Mouse (Mus musculus) right cerebral cortex, adult 2 months (tissue): Measurements from ENCODE around the gene Trp53inp2.

ENCODE experiments used
- DNase-seq, 2 experiments: peaks; one replicate each; pipeline ENCODE4 v3.0.0; 2021 to 2022; ENCODE audit warnings: low spot score in 2 of 2

The Trp53inp2 gene

GRCm38 (mm10) chr2:155380261-155381059, at the start of gene Trp53inp2:
Trp53inp2 (plus strand) TSS chr2:155381059.
- no peak for DNase-seq

- DNase-seq: no peak
Observed at GRCm38 (mm10) chr2:155331351-155331750, 49.5 kb upstream of the Trp53inp2 start.

- no peak for DNase-seq
Observed at GRCm38 (mm10) chr2:155333421-155333820, 47.4 kb upstream of the Trp53inp2 start.

DNA sequence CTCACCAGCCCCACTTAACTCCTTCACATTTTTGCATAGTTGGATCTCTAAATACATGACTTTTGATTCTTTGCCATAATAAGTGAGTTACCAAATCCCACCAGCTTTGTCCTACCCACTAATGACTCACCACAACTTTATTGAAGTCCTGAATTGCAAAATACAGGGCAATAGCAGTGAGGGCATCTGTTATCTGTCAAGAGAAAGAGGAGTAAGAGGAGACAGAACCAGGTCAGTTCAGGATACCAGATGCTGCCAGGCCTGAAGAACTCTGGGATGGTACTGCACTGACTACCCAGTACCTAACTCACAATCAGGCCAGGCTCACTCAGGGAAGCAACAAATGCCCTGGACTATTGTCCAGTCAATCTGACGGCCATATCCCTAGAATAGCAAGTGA, 45.6 kb upstream of the Trp53inp2 start:
- DNase-seq: no peak

DNA sequence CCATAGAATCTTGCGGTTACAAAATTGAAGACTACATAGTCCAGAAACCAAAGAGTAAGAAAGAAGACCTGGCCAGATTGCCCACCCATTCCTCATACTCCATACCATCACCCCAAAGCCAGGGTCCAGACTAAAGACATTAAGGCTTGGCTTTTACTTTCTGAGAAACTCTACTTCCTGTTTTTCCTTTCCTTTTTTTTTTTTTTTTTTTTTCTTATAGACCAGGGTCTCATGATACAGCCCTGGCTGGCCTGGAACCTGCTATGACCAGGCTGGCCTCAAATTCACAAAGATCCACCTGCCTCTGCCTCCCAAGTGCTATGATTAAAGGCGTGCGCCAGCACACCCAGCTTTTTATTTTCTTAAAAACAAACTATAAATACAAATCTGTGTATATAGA, 44.6 kb upstream of the Trp53inp2 start:
- DNase-seq: no peak

- no peak for DNase-seq
Observed at GRCm38 (mm10) chr2:155340166-155340565, 40.7 kb upstream of the Trp53inp2 start.

GRCm38 (mm10) chr2:155346670-155347069, 34.2 kb upstream of the Trp53inp2 start:
- DNase-seq: no peak

DNA sequence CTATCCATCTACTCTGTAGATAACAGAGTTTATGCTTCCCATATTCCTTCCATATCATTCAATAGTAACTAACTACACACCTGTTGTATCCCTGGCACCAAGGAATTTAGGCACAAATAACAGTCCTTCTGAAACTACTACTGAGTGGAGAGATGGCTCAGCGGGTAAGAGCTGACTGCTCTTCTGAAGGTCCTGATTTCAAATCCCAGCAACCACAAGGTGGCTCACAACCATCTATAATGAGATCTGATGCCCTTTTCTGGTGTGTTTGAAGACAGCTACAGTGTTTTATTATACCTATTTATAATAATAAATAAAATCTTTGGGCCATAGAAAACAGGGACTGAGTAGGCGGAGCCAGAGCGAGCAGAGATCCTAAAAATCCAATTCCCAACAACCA, 26.5 kb upstream of the Trp53inp2 start:
- DNase-seq: no peak

- DNase-seq: peak; percentile 97 to 98
Observed at GRCm38 (mm10) chr2:155356971-155357591, 23.8 kb upstream of the Trp53inp2 start, which contains the start of gene Pigu. Pigu (minus strand) TSS chr2:155357430.

- DNase-seq: peak; percentile 25 to 51
Observed at GRCm38 (mm10) chr2:155357686-155358399, 23.0 kb upstream of the Trp53inp2 start.

GRCm38 (mm10) chr2:155367635-155368284, 13.1 kb upstream of the Trp53inp2 start:
- DNase-seq: no peak

- DNase-seq: no peak
Observed at GRCm38 (mm10) chr2:155369333-155369883, 11.5 kb upstream of the Trp53inp2 start.

DNA sequence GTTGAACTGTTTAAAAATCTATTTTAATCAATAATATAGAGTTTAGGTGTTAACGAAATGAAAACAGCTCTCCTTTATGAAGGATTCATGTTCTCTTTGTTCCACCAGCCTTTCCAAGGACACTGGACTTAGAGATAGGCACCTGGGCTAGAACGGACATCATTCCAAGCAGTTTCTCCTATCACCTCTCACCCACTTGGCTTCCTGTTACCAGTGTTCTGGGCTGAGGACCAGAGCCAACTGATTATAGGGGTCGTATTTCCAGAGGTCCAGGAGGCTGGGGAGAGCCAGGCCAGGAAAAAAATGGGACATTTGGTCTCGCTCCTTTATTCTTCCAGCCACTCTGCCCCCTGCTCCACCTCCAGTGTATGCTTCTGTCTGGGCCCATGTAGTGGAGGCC, 8.4 kb upstream of the Trp53inp2 start:
- no peak for DNase-seq

DNA sequence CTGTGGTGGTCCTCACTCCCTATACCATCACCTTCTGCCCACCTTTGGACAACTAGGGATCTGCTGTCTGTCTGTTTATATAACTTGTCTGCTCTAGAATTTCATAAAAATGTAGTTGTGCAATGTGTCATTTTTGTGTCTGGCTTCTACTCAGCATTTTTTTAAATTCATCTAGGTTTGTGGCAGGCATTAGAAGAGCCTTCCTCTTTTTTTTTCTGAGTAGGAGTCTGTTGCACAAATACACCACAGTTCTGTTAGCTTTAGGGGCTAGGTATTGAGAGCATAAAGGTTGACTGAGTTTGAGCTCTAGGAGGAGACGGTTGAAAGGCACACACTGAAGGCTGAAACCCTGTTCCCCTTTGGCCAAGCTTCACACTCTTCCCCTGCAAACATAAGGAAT, 7.6 kb upstream of the Trp53inp2 start:
- DNase-seq: no peak

GRCm38 (mm10) chr2:155373886-155374285, 7.0 kb upstream of the Trp53inp2 start:
- DNase-seq: no peak

DNA sequence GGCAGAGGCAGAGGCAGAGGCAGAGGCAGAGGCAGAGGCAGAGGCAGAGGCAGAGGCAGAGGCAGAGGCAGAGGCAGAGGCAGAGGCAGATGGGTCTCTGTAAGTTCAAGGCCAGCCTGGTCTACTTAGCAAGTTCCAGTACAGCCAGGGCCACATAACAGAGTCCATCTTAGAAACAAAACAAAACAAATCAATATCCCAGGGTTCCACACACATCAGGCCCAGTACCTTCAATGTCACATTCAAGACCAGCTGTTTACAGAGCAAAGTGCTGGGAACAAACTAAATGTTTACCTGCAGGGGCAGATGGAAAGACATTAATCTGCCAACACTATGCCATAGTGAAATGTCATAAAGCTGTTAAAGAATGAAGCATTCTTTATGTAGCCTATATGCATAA, 6.3 kb upstream of the Trp53inp2 start:
- DNase-seq: no peak

- DNase-seq: no peak
Observed at GRCm38 (mm10) chr2:155376191-155376590, 4.7 kb upstream of the Trp53inp2 start.

DNA sequence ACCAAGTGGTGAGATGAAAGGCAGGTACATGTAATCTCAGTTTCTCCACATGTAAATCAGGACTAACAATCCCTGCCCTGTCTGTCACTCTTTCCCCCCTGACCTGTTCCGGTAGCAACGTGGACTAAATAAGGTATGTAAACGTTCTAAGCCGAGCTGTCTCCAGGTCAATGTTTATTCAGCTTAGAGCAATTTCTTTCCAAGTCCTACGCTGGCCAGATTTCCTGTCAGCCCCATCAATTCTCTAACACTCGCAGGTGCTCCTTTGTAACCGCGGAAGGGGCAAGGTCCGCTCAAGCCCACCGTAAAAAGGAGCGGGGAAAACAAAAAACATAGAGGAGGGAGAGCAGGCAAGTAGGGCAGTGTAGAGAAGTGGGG, 190 bp downstream of the Trp53inp2 start:
- no peak for DNase-seq

DNA sequence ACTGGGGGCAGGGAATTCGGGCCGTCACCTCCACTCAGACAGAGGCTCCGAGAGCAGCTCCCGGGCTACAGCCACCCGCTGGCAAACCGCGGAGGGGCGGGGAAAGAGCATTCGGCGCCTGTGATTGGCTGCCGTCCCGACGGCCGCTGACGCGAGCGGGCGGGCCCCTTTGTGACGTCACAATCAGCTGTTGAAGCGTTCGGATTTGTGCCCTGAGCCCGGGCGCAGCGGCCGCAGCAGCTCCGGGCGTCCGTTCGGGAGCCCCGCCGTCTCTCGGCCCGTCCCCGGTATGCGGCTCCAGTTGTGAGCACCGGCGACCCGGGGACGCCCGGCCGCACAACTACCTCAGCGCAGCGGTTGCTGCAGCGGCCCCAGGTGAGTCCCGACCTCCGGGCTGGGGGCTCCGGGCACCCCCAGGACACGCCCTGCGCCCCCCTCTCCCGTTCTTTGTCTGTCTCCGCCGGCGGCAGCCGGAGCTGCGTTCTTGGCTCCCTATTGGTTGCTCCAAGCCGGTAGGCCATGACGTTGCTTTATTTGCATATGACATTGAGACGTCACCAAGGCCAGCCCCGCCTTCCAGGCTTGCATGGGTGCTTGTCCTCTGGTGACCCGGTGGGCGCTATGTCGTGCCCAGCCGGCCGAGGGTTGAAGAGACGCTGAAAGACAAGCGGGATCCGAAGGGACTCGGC, 928 bp downstream of the Trp53inp2 start:
- peak; percentile 97 to 98 for DNase-seq

GRCm38 (mm10) chr2:155382332-155382700, 1.5 kb downstream of the Trp53inp2 start:
- DNase-seq: no peak

GRCm38 (mm10) chr2:155382791-155383438, 2.1 kb downstream of the Trp53inp2 start:
- peak in 1 of 2 experiments; percentile 29 for DNase-seq
